Mouse (Mus musculus) heart, embryonic 14.5 days (tissue): Measurements from ENCODE around the gene Gli1. TPM values are rescaled to one million over a fixed set of nuclear protein-coding genes. Genes with fewer than 3 reads are reported as not detected.

Experiments
- ATAC-seq: fragments of 200-750 bp; cut with Nextera tagmentation; 2 replicates; pipeline ENCODE4 v1.8.0; 2017; ENCODE audit warnings: low read depth, moderate TSS enrichment; ENCODE audit not compliant: insufficient number of reproducible peaks, insufficient read depth, low FRiP score
- H3K27ac ChIP-seq, 2 experiments: fragments of 200-500 bp in 1 of 2; fragments of 300-500 bp in 1 of 2; sonication (generic) in 1 of 2; replicated peaks in 1 of 2; 2 replicates each; pipeline ENCODE4 v1.5.1; 2012 to 2014; ENCODE audit warnings: low read depth in 2 of 2, low read length in 2 of 2, control low read depth in 1 of 2, mild to moderate bottlenecking in 1 of 2, mixed read lengths in 1 of 2; ENCODE audit not compliant: control insufficient read depth in 1 of 2, insufficient read depth in 1 of 2
- H3K27me3 ChIP-seq: fragments of 300-500 bp; sonication (generic); 2 replicates; pipeline ENCODE4 v1.6.1; 2014; ENCODE audit warnings: mild to moderate bottlenecking, low read length, control low read depth; ENCODE audit not compliant: control insufficient read depth, insufficient read depth
- H3K36me3 ChIP-seq: fragments of 300-500 bp; sonication (generic); 2 replicates; pipeline ENCODE4 v1.6.1; 2014; ENCODE audit warnings: mild to moderate bottlenecking, control low read depth, low read length, mixed read lengths; ENCODE audit not compliant: control insufficient read depth, insufficient read depth
- H3K4me1 ChIP-seq, 2 experiments: fragments of 200-500 bp in 1 of 2; fragments of 300-500 bp in 1 of 2; sonication (generic) in 1 of 2; 2 replicates each; pipeline ENCODE4 v1.6.1; 2012 to 2014; ENCODE audit warnings: low read length in 2 of 2, control low read depth in 1 of 2, mixed read lengths in 1 of 2; ENCODE audit not compliant: control insufficient read depth in 2 of 2, insufficient read depth in 2 of 2
- H3K4me2 ChIP-seq: fragments of 300-500 bp; sonication (generic); 2 replicates; pipeline ENCODE4 v1.6.1; 2014; ENCODE audit warnings: mild to moderate bottlenecking, low read length
- H3K4me3 ChIP-seq, 2 experiments: fragments of 200-500 bp in 1 of 2; fragments of 300-500 bp in 1 of 2; sonication (generic) in 1 of 2; 2 replicates each; pipeline ENCODE4 v1.5.1; 2012 to 2014; ENCODE audit warnings: low read length in 2 of 2, mild to moderate bottlenecking in 2 of 2, control low read depth in 1 of 2, low read depth in 1 of 2, moderate library complexity in 1 of 2; ENCODE audit not compliant: control insufficient read depth in 1 of 2, insufficient read depth in 1 of 2
- H3K9ac ChIP-seq: fragments of 300-500 bp; sonication (generic); 2 replicates; pipeline ENCODE4 v1.6.1; 2014; ENCODE audit warnings: mild to moderate bottlenecking, low read length
- H3K9me3 ChIP-seq: fragments of 300-500 bp; sonication (generic); 2 replicates; pipeline ENCODE4 v1.6.1; 2016; ENCODE audit warnings: low read length, control low read depth; ENCODE audit not compliant: control insufficient read depth
- WGBS: fragments of 180-500 bp; shearing (Covaris S2); extraction: QIAGEN DNeasy Blood & Tissue Kit; methylation state at CpG from one replicate; pipeline ENCODE4 v1.1.7; 2014; 5-methylcytosine and 5-hydroxymethylcytosine counted together
- polyA plus RNA-seq: library from polyadenylated mRNA; unstranded; fragments of >200 nt; fragmentation: Nextera tagmentation; extraction: Ambion mirVana; gene quantifications from 2 replicates; pipeline ENCODE4 v1.2.1, GENCODE M21; 2014

Gli1 gene
- polyA plus RNA-seq, 1 experiment from 2014 or later, result 0.36 TPM

GRCm38 (mm10) chr10:127295986-127296794 lies 45.6 kb downstream of the Gli1 start:
- H3K4me3 ChIP-seq, result no peak overlapping the region
- H3K9me3 ChIP-seq, result no peaks in the 10 kb centered on the region
- no peak for ATAC-seq
- peak overlapping the region in 1 of 2 experiments; percentile 46; a peak in 2 of 4 replicates for H3K27ac ChIP-seq
- H3K36me3 ChIP-seq, result peaks cover 80% of the 10 kb centered on the region
- no peaks in the 10 kb centered on the region for H3K27me3 ChIP-seq
- H3K9ac ChIP-seq, result no peak overlapping the region
- WGBS, result 80% methylated on average over 24 of the region's 24 CpGs
- H3K4me2 ChIP-seq, result no peak overlapping the region
- H3K4me1 ChIP-seq, result peaks cover 14 to 42% of the 10 kb centered on the region in 2 experiments

GRCm38 (mm10) chr10:127294895-127295510 lies 46.8 kb downstream of the Gli1 start:
- H3K27me3 ChIP-seq, result no peaks in the 10 kb centered on the region
- H3K4me1 ChIP-seq, result peaks cover 14 to 43% of the 10 kb centered on the region in 2 experiments
- H3K9ac ChIP-seq, result no peak overlapping the region
- no peak overlapping the region for H3K4me2 ChIP-seq
- WGBS, result 83% methylated on average over 10 of the region's 10 CpGs
- no peak for ATAC-seq
- no peak overlapping the region for H3K27ac ChIP-seq
- H3K9me3 ChIP-seq, result no peaks in the 10 kb centered on the region
- H3K4me3 ChIP-seq, result no peak overlapping the region
- H3K36me3 ChIP-seq, result peaks cover 69% of the 10 kb centered on the region

GRCm38 (mm10) chr10:127293590-127294113 lies 48.1 kb downstream of the Gli1 start:
- peak overlapping the region; percentile 98; the same call in 1 of the 2 replicates for H3K4me2 ChIP-seq
- H3K4me1 ChIP-seq, result peaks cover 20 to 48% of the 10 kb centered on the region in 2 experiments
- H3K4me3 ChIP-seq, result no peak overlapping the region
- ATAC-seq, result no peak
- H3K9me3 ChIP-seq, result no peaks in the 10 kb centered on the region
- 85% methylated on average over 3 of the region's 3 CpGs for WGBS
- peaks cover 55% of the 10 kb centered on the region for H3K36me3 ChIP-seq
- 0 out of 4 replicates have a peak overlapping the region, but pooled peaks of 1 of the 2 experiments have one; percentile 99 for H3K27ac ChIP-seq
- peak overlapping the region; percentile 91; the same call in 1 of the 2 replicates for H3K9ac ChIP-seq
- no peaks in the 10 kb centered on the region for H3K27me3 ChIP-seq

- Histone ChIP-seq H3K4me1 (peaks cover 20 to 48% of the 10 kb centered on the region in 2 experiments), H3K27me3 (no peaks in the 10 kb centered on the region), H3K4me3 (peak overlapping the region; percentile 3 to 83; a peak in 2 of 4 replicates), H3K27ac (peak overlapping the region; percentile 46 to 99), H3K36me3 (peaks cover 51% of the 10 kb centered on the region), H3K9me3 (no peaks in the 10 kb centered on the region), H3K9ac (peak overlapping the region; percentile 91), H3K4me2 (peak overlapping the region; percentile 98)
- no peak for ATAC-seq
- WGBS, result 40% methylated on average over 6 of the region's 6 CpGs
Measured at GRCm38 (mm10) chr10:127292987-127293538, 48.7 kb downstream of the Gli1 start.

- H3K9ac ChIP-seq, result peak overlapping the region; percentile 91
- peaks cover 23 to 51% of the 10 kb centered on the region in 2 experiments for H3K4me1 ChIP-seq
- 6% methylated on average over 5 of the region's 5 CpGs for WGBS
- H3K36me3 ChIP-seq, result peaks cover 46% of the 10 kb centered on the region
- H3K4me3 ChIP-seq, result peak overlapping the region; percentile 83 to 86
- peak overlapping the region; percentile 98 for H3K4me2 ChIP-seq
- ATAC-seq, result no peak
- peak overlapping the region; percentile 30 to 99; a peak in 3 of 4 replicates for H3K27ac ChIP-seq
- H3K9me3 ChIP-seq, result no peaks in the 10 kb centered on the region
- H3K27me3 ChIP-seq, result no peaks in the 10 kb centered on the region
Measured at GRCm38 (mm10) chr10:127291881-127292638, 49.7 kb downstream of the Gli1 start.

- peak; percentile 8; the same call in 1 of the 2 replicates for ATAC-seq
- H3K4me1 ChIP-seq, result peaks cover 21 to 52% of the 10 kb centered on the region in 2 experiments
- H3K27ac ChIP-seq, result peak overlapping the region; percentile 89 to 99
- peaks cover 46% of the 10 kb centered on the region for H3K36me3 ChIP-seq
- no peaks in the 10 kb centered on the region for H3K9me3 ChIP-seq
- no peaks in the 10 kb centered on the region for H3K27me3 ChIP-seq
- WGBS, result 1% methylated on average over 19 of the region's 19 CpGs
- peak overlapping the region; percentile 83 to 86 for H3K4me3 ChIP-seq
- peak overlapping the region; percentile 91 for H3K9ac ChIP-seq
- H3K4me2 ChIP-seq, result peak overlapping the region; percentile 98
Measured at GRCm38 (mm10) chr10:127290930-127291880, 50.6 kb downstream of the Gli1 start.
